8 mouse cellular contexts compared by ENCODE assay signal in genomic region chr17:56183658-56184103, GRCm38 (mm10). TPM values are rescaled to one million over a fixed set of nuclear protein-coding genes. Genes with fewer than 3 reads are reported as not detected.
A peak's percentile ranks its signal among the peaks of the same experiment; 100 is the strongest.
DNase-seq lines count a peak whose midpoint lies in the region; ATAC-seq and TF ChIP-seq lines count a peak whose summit lies in the region.

Mydgf (minus strand) TSS chr17:56183920.

- peak within 1 kb of the TSS; percentile 91 for H3K4me3 ChIP-seq in cortical plate, adult 2 months (ENCODE audit: insufficient read depth, low read length)
- H3K4me3 ChIP-seq in megakaryocyte, embryonic 14.5 days (replicated peaks) = peak within 1 kb of the TSS; percentile 100

- no peaks in the 10 kb centered on the region for H3K27me3 ChIP-seq in megakaryocyte, embryonic 14.5 days (replicated peaks)

- no peak for TF ChIP-seq CTCF in cortical plate, adult 2 months (IDR thresholded peaks at IDR 0.05; ENCODE audit: extremely low read depth, insufficient read depth, low read length)

- 0 out of 2 replicates have a peak, but pooled peaks have one; percentile 45 for TF ChIP-seq POLR2A in cortical plate, adult 2 months (IDR thresholded peaks at IDR 0.05; ENCODE audit: extremely low read depth, insufficient read depth, low read length)

- H3K4me1 ChIP-seq in cortical plate, adult 2 months (ENCODE audit: control insufficient read depth, insufficient read depth, low read length) = peaks cover 3% of the 10 kb centered on the region; the same call in 1 of the 2 replicates
- H3K4me1 ChIP-seq in megakaryocyte, embryonic 14.5 days = peaks cover 47% of the 10 kb centered on the region

- DNase-seq in gastrocnemius, adult 8-10 months (ENCODE audit: low spot score in 2 of 2) = peak; percentile 93 to 96
- peak; percentile 58 for DNase-seq in hindlimb bud, embryonic 11.5 days (ENCODE audit: extremely low spot score, low read depth, low spot score)
- peak; percentile 90 to 93 for DNase-seq in left cerebral cortex, adult 8-10 months (ENCODE audit: low spot score in 2 of 2)
- peak; percentile 97 to 98 for DNase-seq in right cerebral cortex, postnatal 10 days (ENCODE audit: low spot score in 2 of 2)
- peak; percentile 95 for DNase-seq in urinary bladder, postnatal 25 days (ENCODE audit: low spot score)

- peaks cover 76% of the 10 kb centered on the region for H3K36me3 ChIP-seq in megakaryocyte, embryonic 14.5 days (replicated peaks; ENCODE audit: low read length)

- ATAC-seq in activated CD4-positive, CD25-positive, alpha-beta regulatory T cell, adult 4 months = peak; percentile 98

- no peaks in the 10 kb centered on the region for H3K9me3 ChIP-seq in megakaryocyte, embryonic 14.5 days

- H3K27ac ChIP-seq in cortical plate, adult 2 months (ENCODE audit: insufficient read depth, low read length) = peak within 1 kb of the TSS; percentile 17; the same call in 1 of the 2 replicates

RNA-seq across cellular contexts. Expression of gene Mydgf, which starts in this region (rescaled TPM):
- polyA plus RNA-seq in activated CD4-positive, CD25-positive, alpha-beta regulatory T cell, adult 4 months (2017; shearing (Covaris generic)) = 10 to 100 TPM; 57.3 to 59.9 TPM
- 43.3 and 45.8 TPM in 2 replicates for polyA plus RNA-seq in cortical plate, adult 2 months (2012; rRNA removed)
- total RNA-seq in gastrocnemius, adult 8-10 months (2022) = 10 to 100 TPM; 14.9 to 16.8 (median 15.3) TPM
- total RNA-seq in left cerebral cortex, adult 8-10 months (2022) = 10 to 100 TPM; 36.8 to 38.3 (median 37.5) TPM
- 13.4 and 39.8 TPM in 2 replicates for polyA plus RNA-seq in megakaryocyte, embryonic 14.5 days (2012; ENCODE audit: insufficient read depth, low replicate concordance)

Comparison
In these comparisons a context has a peak if more than half of its experiments do, and no peak if none do; other contexts are left out.
1. Peak in every context shown above with its lines: DNase-seq, ATAC-seq, H3K4me3 ChIP-seq and H3K27ac ChIP-seq.